Mouse (Mus musculus) lung, postnatal 0 days (tissue): ENCODE data around the gene Il11.

Source experiments
- CTCF ChIP-seq: IDR thresholded peaks from 2 replicates; pipeline ENCODE4 v1.5.1; 2016; ENCODE audit warnings: antibody characterized with exemption, mild to moderate bottlenecking
- EP300 ChIP-seq: IDR thresholded peaks from 2 replicates; pipeline ENCODE4 v1.6.1; 2016; ENCODE audit warnings: antibody characterized with exemption, mild to moderate bottlenecking, control low read depth

- TF ChIP-seq CTCF (no peak), EP300 (no peak)
Measured at GRCm38 (mm10) chr7:4793674-4794073, 11.0 kb upstream of the Il11 start.
